Mouse (Mus musculus): Measurements from ENCODE around the gene Pak1ip1. TPM values are rescaled to one million over a fixed set of nuclear protein-coding genes. Genes with fewer than 3 reads are reported as not detected.

The Pak1ip1 gene
- 104 TPM for polyA plus RNA-seq (2017; shearing (Covaris generic))

GRCm38 (mm10) chr13:41000926-41001639 is at the start of gene Pak1ip1:
Gene Pak1ip1, plus strand, starts transcription at chr13:41001023.

GRCm38 (mm10) chr13:41015829-41016634 is 15.2 kb downstream of the Pak1ip1 start, which contains the start of gene Tmem14c:
Gene Tmem14c, plus strand, starts transcription at chr13:41016292.

Other genes starting within 250 kb of the Pak1ip1 start
- gene Gcnt2, start 141.3 kb upstream of the Pak1ip1 start, polyA plus RNA-seq (2017; shearing (Covaris generic)): 0.80 TPM
- gene Tmem14c, start 15.3 kb downstream of the Pak1ip1 start, polyA plus RNA-seq (2017; shearing (Covaris generic)): 195 TPM
- not detected for gene Mak, start 78.7 kb downstream of the Pak1ip1 start, polyA plus RNA-seq (2017; shearing (Covaris generic))
- not detected for gene Gcm2, start 110.0 kb downstream of the Pak1ip1 start, polyA plus RNA-seq (2017; shearing (Covaris generic))
- gene Sycp2l, start 113.3 kb downstream of the Pak1ip1 start, polyA plus RNA-seq (2017; shearing (Covaris generic)): 0.32 TPM
- gene Elovl2, start 219.4 kb downstream of the Pak1ip1 start, polyA plus RNA-seq (2017; shearing (Covaris generic)): not detected
- 2.3 TPM for gene Smim13, start 248.8 kb downstream of the Pak1ip1 start, polyA plus RNA-seq (2017; shearing (Covaris generic))

Data from inflammation-experienced regulatory T-cells, adult 16 weeks (primary cell).